ENCODE assay signal across 15 mouse cellular contexts in genomic region chr6:86153436-86153990, GRCm38 (mm10). TPM values are rescaled to one million over a fixed set of nuclear protein-coding genes. Genes with fewer than 3 reads are reported as not detected.
DNase-seq lines count a peak whose midpoint lies in the region; ATAC-seq lines count a peak whose summit lies in the region.
"Had no signal": no experiment of that assay in that cellular context is flagged by ENCODE, and none has a peak within 500 bp of the region (broad histone marks: within the 10 kb centered on the region; RNA-seq: fewer than 3 reads in every experiment).

No protein-coding gene starts in this region.

- intact Hi-C loops in gastrocnemius, postnatal 14 days (cut with DNase I; ENCODE audit: low total_unique reads), result no loop called here

- H3K9ac ChIP-seq in heart, embryonic 12.5 days, result no peak overlapping the region
- H3K9ac ChIP-seq: liver, embryonic 12.5 days; midbrain, embryonic 15.5 days; neural tube, embryonic 12.5 days had no signal

- peaks cover 11% of the 10 kb centered on the region for H3K4me1 ChIP-seq in heart, embryonic 12.5 days (replicated peaks)
- peaks cover 3% of the 10 kb centered on the region; the same call in 1 of the 2 replicates for H3K4me1 ChIP-seq in forebrain, embryonic 10.5 days
- H3K4me1 ChIP-seq: midbrain, embryonic 15.5 days; neural tube, embryonic 12.5 days had no signal

- H3K27me3 ChIP-seq in heart, embryonic 12.5 days (replicated peaks), result no peaks in the 10 kb centered on the region
- H3K27me3 ChIP-seq in forebrain, embryonic 10.5 days (ENCODE audit: poor library complexity, severe bottlenecking), result no peaks in the 10 kb centered on the region
- H3K27me3 ChIP-seq: midbrain, embryonic 15.5 days; neural tube, embryonic 12.5 days had no signal

- WGBS in heart, embryonic 12.5 days, result 65% methylated on average over 8 of the region's 8 CpGs
- WGBS in forebrain, embryonic 10.5 days, result 79% methylated on average over 8 of the region's 8 CpGs

- H3K9me3 ChIP-seq in heart, embryonic 12.5 days (replicated peaks), result no peaks in the 10 kb centered on the region
- no peaks in the 10 kb centered on the region for H3K9me3 ChIP-seq in forebrain, embryonic 10.5 days
- H3K9me3 ChIP-seq: liver, embryonic 12.5 days; midbrain, embryonic 15.5 days; neural tube, embryonic 12.5 days had no signal

- H3K4me2 ChIP-seq in heart, embryonic 12.5 days, result no peak overlapping the region
- H3K4me2 ChIP-seq: liver, embryonic 12.5 days; midbrain, embryonic 15.5 days; neural tube, embryonic 12.5 days had no signal

- ATAC-seq in heart, embryonic 12.5 days (ENCODE audit: insufficient number of reproducible peaks, low FRiP score), result no peak
- ATAC-seq: CD4-positive, CD25-positive, alpha-beta regulatory T cell, adult 4 months; liver, embryonic 12.5 days; midbrain, embryonic 15.5 days had no signal

- H3K4me3 ChIP-seq in heart, embryonic 12.5 days, result no peak overlapping the region
- H3K4me3 ChIP-seq in forebrain, embryonic 10.5 days, result no peak overlapping the region
- H3K4me3 ChIP-seq: liver, embryonic 12.5 days; midbrain, embryonic 15.5 days; neural tube, embryonic 12.5 days had no signal

- peak; percentile 40 to 48 for DNase-seq in heart, adult 18-20 months
- peak; percentile 32 for DNase-seq in lung, postnatal 36 days
- no peak for DNase-seq in lung, postnatal 4 days
- DNase-seq in gastrocnemius, postnatal 14 days, result peak; percentile 23
- DNase-seq in skeletal muscle tissue, adult 2 months (ENCODE audit: low read depth, low spot score), result peak; percentile 49
- no peak for DNase-seq in forebrain, embryonic 10.5 days (ENCODE audit: extremely low spot score, low spot score)
- DNase-seq in MN1 (ENCODE audit: low spot score), result no peak
- DNase-seq: thymus, postnatal 14 days had no signal

- H3K36me3 ChIP-seq in heart, embryonic 12.5 days, result no peaks in the 10 kb centered on the region
- no peaks in the 10 kb centered on the region for H3K36me3 ChIP-seq in forebrain, embryonic 10.5 days (replicated peaks)
- H3K36me3 ChIP-seq: liver, embryonic 12.5 days; midbrain, embryonic 15.5 days; neural tube, embryonic 12.5 days had no signal

- H3K27ac ChIP-seq in heart, embryonic 12.5 days (ENCODE audit: poor library complexity, severe bottlenecking), result no peak overlapping the region
- H3K27ac ChIP-seq in forebrain, embryonic 10.5 days, result no peak overlapping the region
- H3K27ac ChIP-seq: kidney, postnatal 0 days; liver, embryonic 12.5 days; macrophage; midbrain, embryonic 15.5 days; neural tube, embryonic 12.5 days had no signal

RNA-seq across cellular contexts. Expression of gene Tgfa, which starts 41.5 kb away (rescaled TPM):
- total RNA-seq in heart, adult 18-20 months (2021), result 1 to 10 TPM; 1.2 to 1.7 TPM
- polyA plus RNA-seq in heart, embryonic 12.5 days (2016; fragmentation: Nextera tagmentation; extraction: Ambion mirVana), result 4.6 and 5.2 TPM in 2 replicates
- under 1 TPM; 0.27 to 0.47 TPM for total RNA-seq in gastrocnemius, postnatal 14 days (2021)
- 1.2 and 1.3 TPM in 2 replicates for polyA plus RNA-seq in forebrain, embryonic 10.5 days (2016; fragmentation: Nextera tagmentation; extraction: Ambion mirVana)
- polyA plus RNA-seq: macrophage had no signal

Comparison
In these comparisons a context has a peak if more than half of its experiments do, and no peak if none do; other contexts are left out.
1. DNase-seq: peak in heart, adult 18-20 months (2 of 2), lung, postnatal 36 days (single experiment), gastrocnemius, postnatal 14 days (single experiment) and skeletal muscle tissue, adult 2 months (single experiment); none in lung, postnatal 4 days (0 of 2), forebrain, embryonic 10.5 days (single experiment) and MN1 (single experiment).